Mouse (Mus musculus) Muller cell, postnatal 12 days (primary cell): ENCODE results near the gene Fsd1l.

Experiments used
- DNase-seq: peaks from one replicate; pipeline ENCODE4 v3.0.0-alpha.2; 2015; ENCODE audit errors: inconsistent ontology term

The Fsd1l gene

GRCm38 (mm10) chr4:53631316-53632010 is at the start of gene Fsd1l:
TSS of gene Fsd1l (plus strand) at chr4:53631471.
- DNase-seq, result peak; percentile 86

- no peak for DNase-seq
Observed at GRCm38 (mm10) chr4:53587676-53588075, 43.6 kb upstream of the Fsd1l start.

GRCm38 (mm10) chr4:53588936-53589335 is 42.3 kb upstream of the Fsd1l start:
- no peak for DNase-seq

GRCm38 (mm10) chr4:53589466-53589865 is 41.8 kb upstream of the Fsd1l start:
- no peak for DNase-seq

GRCm38 (mm10) chr4:53590163-53590562 is 41.1 kb upstream of the Fsd1l start:
- no peak for DNase-seq

- DNase-seq, result no peak
Observed at GRCm38 (mm10) chr4:53590691-53591447, 40.4 kb upstream of the Fsd1l start.

- DNase-seq, result no peak
Observed at GRCm38 (mm10) chr4:53591536-53591935, 39.7 kb upstream of the Fsd1l start.

- no peak for DNase-seq
Observed at GRCm38 (mm10) chr4:53591941-53592340, 39.3 kb upstream of the Fsd1l start.

GRCm38 (mm10) chr4:53592386-53592785 is 38.9 kb upstream of the Fsd1l start:
- DNase-seq, result no peak

- peak; percentile 63 for DNase-seq
Observed at GRCm38 (mm10) chr4:53594204-53594603, 37.1 kb upstream of the Fsd1l start.

GRCm38 (mm10) chr4:53595246-53596062 is 35.8 kb upstream of the Fsd1l start:
- no peak for DNase-seq

GRCm38 (mm10) chr4:53596063-53596895 is 35.0 kb upstream of the Fsd1l start:
- no peak for DNase-seq

- DNase-seq, result peak; percentile 47
Observed at GRCm38 (mm10) chr4:53600462-53600861, 30.8 kb upstream of the Fsd1l start.

- no peak for DNase-seq
Observed at GRCm38 (mm10) chr4:53614576-53615225, 16.6 kb upstream of the Fsd1l start.

- DNase-seq, result no peak
Observed at GRCm38 (mm10) chr4:53617968-53618367, 13.3 kb upstream of the Fsd1l start.

GRCm38 (mm10) chr4:53620104-53620503 is 11.2 kb upstream of the Fsd1l start:
- DNase-seq, result no peak

GRCm38 (mm10) chr4:53621084-53621483 is 10.2 kb upstream of the Fsd1l start:
- DNase-seq, result no peak

- DNase-seq, result no peak
Observed at GRCm38 (mm10) chr4:53621490-53621889, 9.8 kb upstream of the Fsd1l start.

GRCm38 (mm10) chr4:53623711-53624110 is 7.6 kb upstream of the Fsd1l start:
- no peak for DNase-seq

GRCm38 (mm10) chr4:53624816-53625215 is 6.5 kb upstream of the Fsd1l start:
- peak; percentile 79 for DNase-seq

- no peak for DNase-seq
Observed at GRCm38 (mm10) chr4:53625263-53625662, 6.0 kb upstream of the Fsd1l start.
